Mouse (Mus musculus) left cerebral cortex, adult 18-20 months (tissue): ENCODE measurements around the gene Ly6g5c. TPM values are rescaled to one million over a fixed set of nuclear protein-coding genes. Genes with fewer than 3 reads are reported as not detected.

Source experiments
- total RNA-seq, 2 experiments: library from RNA; stranded (reverse); gene quantifications; 2 replicates each; pipeline ENCODE4 v1.2.3; 2021

The Ly6g5c gene
- total RNA-seq, 2 experiments from 2014 or later, result not detected

Other genes with a start within 250 kb of the Ly6g5c start
- under 1 TPM; 0.16 to 0.26 TPM for gene Cfb, start 245.8 kb upstream of the Ly6g5c start, total RNA-seq
- 1 to 10 TPM; 7.4 to 7.8 TPM for gene Zbtb12, start 228.8 kb upstream of the Ly6g5c start, total RNA-seq
- not detected for gene Gm20547, start 226.2 kb upstream of the Ly6g5c start, total RNA-seq
- gene C2, start 210.0 kb upstream of the Ly6g5c start, total RNA-seq, result 1 to 10 TPM; 2.7 to 3.4 TPM
- 100 to 1,000 TPM; 168 to 175 TPM for gene Ehmt2, start 209.8 kb upstream of the Ly6g5c start, total RNA-seq
- gene Slc44a4, start 193.8 kb upstream of the Ly6g5c start, total RNA-seq, result under 1 TPM; 0.30 to 0.45 TPM
- gene Neu1, start 177.0 kb upstream of the Ly6g5c start, total RNA-seq, result 10 to 100 TPM; 46.2 to 48.4 TPM
- 10 to 100 TPM; 21.5 to 31.4 TPM for gene Hspa1b, start 149.0 kb upstream of the Ly6g5c start, total RNA-seq
- gene Gm20481, start 138.4 kb upstream of the Ly6g5c start, total RNA-seq, result under 1 TPM in 1 of 2 experiments, not detected in 1; 0.72 TPM
- gene Hspa1a, start 136.1 kb upstream of the Ly6g5c start, total RNA-seq, result 10 to 100 TPM; 22.1 to 23.4 TPM
- under 1 TPM; 0.44 to 0.61 TPM for gene Hspa1l, start 135.6 kb upstream of the Ly6g5c start, total RNA-seq
- gene Lsm2, start 126.4 kb upstream of the Ly6g5c start, total RNA-seq, result 10 to 100 TPM; 13.9 to 15.5 TPM
- gene Vars, start 107.3 kb upstream of the Ly6g5c start, total RNA-seq, result 10 to 100 TPM; 39.6 to 44.0 TPM
- under 1 TPM; 0.61 to 0.77 TPM for gene Vwa7, start 91.7 kb upstream of the Ly6g5c start, total RNA-seq
- gene Sapcd1, start 80.3 kb upstream of the Ly6g5c start, total RNA-seq, result not detected
- gene Msh5, start 61.5 kb upstream of the Ly6g5c start, total RNA-seq, result under 1 TPM; 0.65 to 0.68 TPM
- gene Clic1, start 58.3 kb upstream of the Ly6g5c start, total RNA-seq, result 10 to 100 TPM in 1 of 2 experiments, 1 to 10 TPM in 1; 9.1 to 10.2 TPM
- gene Ddah2, start 49.2 kb upstream of the Ly6g5c start, total RNA-seq, result 10 to 100 TPM in 1 of 2 experiments, 1 to 10 TPM in 1; 9.9 to 11.6 TPM
- not detected for gene Ly6g6c, start 42.9 kb upstream of the Ly6g5c start, total RNA-seq
- not detected for gene Mpig6b, start 42.1 kb upstream of the Ly6g5c start, total RNA-seq
- 1 to 10 TPM; 2.3 to 6.2 TPM for gene Ly6g6e, start 31.4 kb upstream of the Ly6g5c start, total RNA-seq
- 1 to 10 TPM in 1 of 2 experiments, under 1 TPM in 1; 0.70 to 1.0 TPM for gene Ly6g6d, start 30.2 kb upstream of the Ly6g5c start, total RNA-seq
- under 1 TPM; 0.33 to 0.40 TPM for gene Ly6g6f, start 22.7 kb upstream of the Ly6g5c start, total RNA-seq
- 100 to 1,000 TPM; 115 to 120 TPM for gene Abhd16a, start 19.0 kb upstream of the Ly6g5c start, total RNA-seq
- under 1 TPM; 0.28 to 0.72 TPM for gene Ly6g5b, start 7.1 kb downstream of the Ly6g5c start, total RNA-seq
- gene Gpank1, start 13.2 kb downstream of the Ly6g5c start, total RNA-seq, result 10 to 100 TPM; 15.9 to 16.4 TPM
- gene Csnk2b, start 13.8 kb downstream of the Ly6g5c start, total RNA-seq, result 100 to 1,000 TPM; 192 to 198 TPM
- gene D17H6S53E, start 18.1 kb downstream of the Ly6g5c start, total RNA-seq, result 10 to 100 TPM; 31.5 to 32.2 TPM
- not detected for gene Apom, start 23.8 kb downstream of the Ly6g5c start, total RNA-seq
- gene Bag6, start 26.9 kb downstream of the Ly6g5c start, total RNA-seq, result 100 to 1,000 TPM; 294 to 308 TPM
- 100 to 1,000 TPM; 270 to 288 TPM for gene Prrc2a, start 56.6 kb downstream of the Ly6g5c start, total RNA-seq
- 10 to 100 TPM in 1 of 2 experiments, 1 to 10 TPM in 1; 8.6 to 11.6 TPM for gene Aif1, start 67.8 kb downstream of the Ly6g5c start, total RNA-seq
- gene Lst1, start 80.2 kb downstream of the Ly6g5c start, total RNA-seq, result 1 to 10 TPM; 6.0 to 6.9 TPM
- gene Ltb, start 86.2 kb downstream of the Ly6g5c start, total RNA-seq, result under 1 TPM; 0.79 to 0.80 TPM
- gene Tnf, start 93.7 kb downstream of the Ly6g5c start, total RNA-seq, result not detected
- gene Lta, start 97.1 kb downstream of the Ly6g5c start, total RNA-seq, result under 1 TPM; 0.23 to 0.60 TPM
- not detected for gene Gm16181, start 112.6 kb downstream of the Ly6g5c start, total RNA-seq
- gene Atp6v1g2, start 125.4 kb downstream of the Ly6g5c start, total RNA-seq, result 100 to 1,000 TPM; 587 to 598 TPM
- gene Nfkbil1, start 127.5 kb downstream of the Ly6g5c start, total RNA-seq, result 10 to 100 TPM; 11.6 to 14.9 TPM
- gene Ddx39b, start 133.5 kb downstream of the Ly6g5c start, total RNA-seq, result 100 to 1,000 TPM; 201 to 213 TPM
- 10 to 100 TPM; 26.2 to 33.1 TPM for gene H2-D1, start 154.5 kb downstream of the Ly6g5c start, total RNA-seq
- 1 to 10 TPM in 1 of 2 experiments, under 1 TPM in 1; 0.79 to 1.2 TPM for gene H2-Q1, start 212.1 kb downstream of the Ly6g5c start, total RNA-seq
- gene H2-Q2, start 234.0 kb downstream of the Ly6g5c start, total RNA-seq, result under 1 TPM; 0.44 to 0.82 TPM